Mouse (Mus musculus): Measurements from ENCODE around the gene Lsm2. TPM values are rescaled to one million over a fixed set of nuclear protein-coding genes. Genes with fewer than 3 reads are reported as not detected.
"Not testable (repeated sequence)": the region's sequence is repeated elsewhere in the genome, so short reads cannot be mapped to it uniquely, and the experiment has no call there.

Lsm2 gene
- polyA plus RNA-seq, 1 experiment = 133 TPM

DNA sequence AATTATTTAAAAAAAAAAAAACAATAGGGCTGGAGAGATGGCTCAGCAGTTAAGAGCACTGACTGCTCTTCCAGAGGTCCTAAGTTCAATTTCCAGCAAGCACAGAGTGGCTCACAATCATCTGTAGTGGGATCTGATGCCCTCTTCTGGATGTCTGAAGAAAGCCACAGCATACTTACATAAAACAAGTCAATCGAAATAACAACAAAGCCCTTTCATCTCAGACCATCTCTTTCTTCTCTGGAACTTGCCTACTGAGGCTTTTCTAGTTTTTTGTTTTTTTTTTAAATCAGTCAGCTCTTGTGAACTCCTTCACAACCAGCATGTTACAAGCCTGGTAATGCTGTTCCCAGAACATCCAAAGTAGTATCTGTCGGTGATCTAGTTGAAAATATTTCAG lies 1.0 kb upstream of the Lsm2 start:
- H3ac ChIP-seq (ENCODE audit: control insufficient read depth, insufficient read length, low read depth) = peak overlapping the region; percentile 83
- no peaks in the 10 kb centered on the region for H3K27me3 ChIP-seq (ENCODE audit: control insufficient read depth, insufficient read depth, insufficient read length)
- peaks cover 13% of the 10 kb centered on the region for H3K36me3 ChIP-seq (ENCODE audit: control insufficient read depth, insufficient read depth)
- TF ChIP-seq CEBPB (IDR thresholded peaks at IDR 0.05; ENCODE audit: low read depth) (no peak), MAX (IDR thresholded peaks at IDR 0.05) (no peak), MYOD1 (IDR thresholded peaks at IDR 0.05; ENCODE audit: control insufficient read depth, insufficient read length, low read depth) (no peak), MYOG (IDR thresholded peaks at IDR 0.05; ENCODE audit: control insufficient read depth, extremely low read depth, insufficient read length) (no peak), CTCF (IDR thresholded peaks at IDR 0.05; ENCODE audit: control insufficient read depth, insufficient read depth, insufficient read length) (no peak), USF1 (IDR thresholded peaks at IDR 0.05; ENCODE audit: low read depth) (no peak), FOSL1 (IDR thresholded peaks at IDR 0.05; ENCODE audit: insufficient read depth, low read length, poor library complexity, severe bottlenecking) (no peak)
- peak overlapping the region; percentile 98 for H3K4me3 ChIP-seq (ENCODE audit: insufficient read depth, poor library complexity, severe bottlenecking)
- H3K79me3 ChIP-seq (ENCODE audit: low read depth) = peaks cover 43% of the 10 kb centered on the region
- peaks cover 60% of the 10 kb centered on the region for H3K79me2 ChIP-seq (ENCODE audit: control insufficient read depth, insufficient read depth)

DNA sequence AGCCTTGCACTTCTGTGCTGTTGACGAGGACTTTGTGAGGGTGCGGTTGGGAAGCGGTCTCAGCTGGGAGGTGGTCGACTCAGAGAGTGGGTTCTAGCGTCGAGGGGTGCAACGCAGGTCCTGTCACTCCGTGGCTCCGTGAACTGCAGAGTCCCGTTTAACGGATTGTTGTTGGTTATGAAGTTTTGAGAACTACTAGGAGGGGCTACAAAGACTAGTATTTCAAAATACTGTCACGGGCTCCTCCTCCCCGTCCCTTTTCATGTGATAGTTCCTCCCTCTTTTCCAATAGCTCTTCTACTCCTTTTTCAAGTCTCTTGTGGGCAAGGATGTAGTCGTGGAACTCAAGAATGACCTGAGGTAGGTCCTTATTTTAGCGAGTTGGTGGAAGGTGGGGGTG lies 666 bp downstream of the Lsm2 start:
- Histone ChIP-seq H3K4me3 (ENCODE audit: insufficient read depth, poor library complexity, severe bottlenecking) (peak overlapping the region; percentile 98), H3K79me3 (ENCODE audit: low read depth) (peaks cover 43% of the 10 kb centered on the region), H3K36me3 (ENCODE audit: control insufficient read depth, insufficient read depth) (peaks cover 29% of the 10 kb centered on the region), H3K79me2 (ENCODE audit: control insufficient read depth, insufficient read depth) (peaks cover 62% of the 10 kb centered on the region), H3ac (ENCODE audit: control insufficient read depth, insufficient read length, low read depth) (peak overlapping the region; percentile 89), H3K27me3 (ENCODE audit: control insufficient read depth, insufficient read depth, insufficient read length) (no peaks in the 10 kb centered on the region)
- TF ChIP-seq MYOD1 (IDR thresholded peaks at IDR 0.05; ENCODE audit: control insufficient read depth, insufficient read length, low read depth) (no peak), MAX (IDR thresholded peaks at IDR 0.05) (no peak), CEBPB (IDR thresholded peaks at IDR 0.05; ENCODE audit: low read depth) (no peak), USF1 (IDR thresholded peaks at IDR 0.05; ENCODE audit: low read depth) (no peak), FOSL1 (IDR thresholded peaks at IDR 0.05; ENCODE audit: insufficient read depth, low read length, poor library complexity, severe bottlenecking) (no peak), MYOG (IDR thresholded peaks at IDR 0.05; ENCODE audit: control insufficient read depth, extremely low read depth, insufficient read length) (no peak), CTCF (IDR thresholded peaks at IDR 0.05; ENCODE audit: control insufficient read depth, insufficient read depth, insufficient read length) (no peak)

DNA sequence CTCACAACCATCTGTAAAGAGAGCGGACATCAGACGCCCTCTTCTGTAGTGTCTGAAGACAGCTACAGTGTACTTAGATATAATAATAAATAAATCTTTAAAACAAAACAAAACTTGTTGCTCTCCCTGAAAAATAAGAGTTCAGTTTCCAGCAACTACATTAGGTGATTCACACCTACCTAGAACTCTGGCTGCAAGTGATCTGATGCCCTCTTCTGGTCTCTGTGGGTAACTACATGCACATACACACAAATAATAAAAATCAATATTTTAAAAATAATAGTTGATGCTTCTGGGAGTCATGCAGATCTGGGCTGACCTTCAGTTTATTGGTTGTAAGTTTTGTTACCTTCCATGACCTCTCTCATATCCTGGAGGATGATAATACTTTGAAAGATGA lies 2.6 kb downstream of the Lsm2 start:
- Histone ChIP-seq H3K4me3 (ENCODE audit: insufficient read depth, poor library complexity, severe bottlenecking) (no peak overlapping the region), H3K36me3 (ENCODE audit: control insufficient read depth, insufficient read depth) (peaks cover 45% of the 10 kb centered on the region), H3ac (ENCODE audit: control insufficient read depth, insufficient read length, low read depth) (no peak overlapping the region), H3K27me3 (ENCODE audit: control insufficient read depth, insufficient read depth, insufficient read length) (no peaks in the 10 kb centered on the region), H3K79me2 (ENCODE audit: control insufficient read depth, insufficient read depth) (peaks cover 62% of the 10 kb centered on the region), H3K79me3 (ENCODE audit: low read depth) (peaks cover 43% of the 10 kb centered on the region)
- TF ChIP-seq MAX (IDR thresholded peaks at IDR 0.05) (no peak), CTCF (IDR thresholded peaks at IDR 0.05; ENCODE audit: control insufficient read depth, insufficient read depth, insufficient read length) (peak; percentile 8), CEBPB (IDR thresholded peaks at IDR 0.05; ENCODE audit: low read depth) (no peak)

DNA sequence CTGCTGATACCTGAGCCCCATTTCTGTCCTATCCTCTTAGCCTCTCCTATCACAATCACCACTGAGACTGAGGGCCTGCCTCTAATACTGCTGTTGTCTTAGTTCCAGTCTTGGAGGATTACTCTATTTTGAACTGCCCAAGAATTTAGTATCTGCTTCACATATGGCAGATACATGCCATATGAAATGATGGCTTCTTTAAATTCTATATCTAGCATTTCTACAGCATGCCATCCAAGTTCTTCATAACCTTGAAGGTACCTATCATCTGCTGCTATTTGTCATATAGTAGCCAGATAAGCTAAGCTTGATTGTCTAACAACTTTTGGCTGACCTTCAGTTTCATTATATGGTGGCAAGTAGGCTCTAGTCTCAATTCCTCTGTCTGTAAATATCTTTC lies 13.1 kb downstream of the Lsm2 start:
- Histone ChIP-seq H3ac (ENCODE audit: control insufficient read depth, insufficient read length, low read depth) (peak overlapping the region; percentile 12), H3K27me3 (ENCODE audit: control insufficient read depth, insufficient read depth, insufficient read length) (no peaks in the 10 kb centered on the region), H3K79me2 (ENCODE audit: control insufficient read depth, insufficient read depth) (peaks cover 34% of the 10 kb centered on the region), H3K4me3 (ENCODE audit: insufficient read depth, poor library complexity, severe bottlenecking) (no peak overlapping the region), H3K36me3 (ENCODE audit: control insufficient read depth, insufficient read depth) (peaks cover 40% of the 10 kb centered on the region), H3K79me3 (ENCODE audit: low read depth) (peaks cover 22% of the 10 kb centered on the region)
- TF ChIP-seq CTCF (IDR thresholded peaks at IDR 0.05; ENCODE audit: control insufficient read depth, insufficient read depth, insufficient read length) (no peak), CEBPB (IDR thresholded peaks at IDR 0.05; ENCODE audit: low read depth) (no peak), FOSL1 (IDR thresholded peaks at IDR 0.05; ENCODE audit: insufficient read depth, low read length, poor library complexity, severe bottlenecking) (no peak)

DNA sequence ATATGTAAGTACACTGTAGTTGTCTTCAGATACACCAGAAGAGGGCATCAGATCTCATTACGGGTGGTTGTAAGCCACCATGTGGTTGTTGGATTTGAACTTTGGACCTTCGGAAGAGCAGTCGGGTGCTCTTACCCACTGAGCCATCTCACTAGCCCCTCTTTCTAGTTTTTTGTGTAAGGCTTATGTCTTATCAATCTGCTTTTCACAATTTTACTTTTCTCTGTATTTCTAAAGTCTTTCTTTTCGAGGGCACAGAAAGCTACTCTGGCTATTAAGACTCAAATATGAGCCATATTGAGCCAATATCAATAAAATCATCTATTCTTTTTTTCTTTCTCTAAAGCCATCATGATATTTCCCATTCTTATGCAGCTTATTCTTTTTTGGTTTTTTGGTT lies 13.5 kb downstream of the Lsm2 start:
- Histone ChIP-seq H3K36me3 (ENCODE audit: control insufficient read depth, insufficient read depth) (peaks cover 40% of the 10 kb centered on the region), H3K79me3 (ENCODE audit: low read depth) (peaks cover 25% of the 10 kb centered on the region), H3K79me2 (ENCODE audit: control insufficient read depth, insufficient read depth) (peaks cover 37% of the 10 kb centered on the region)
- H3K27me3 ChIP-seq (ENCODE audit: control insufficient read depth, insufficient read depth, insufficient read length); H3K4me3 ChIP-seq (ENCODE audit: insufficient read depth, poor library complexity, severe bottlenecking); H3ac ChIP-seq (ENCODE audit: control insufficient read depth, insufficient read length, low read depth): not testable (repeated sequence)

DNA sequence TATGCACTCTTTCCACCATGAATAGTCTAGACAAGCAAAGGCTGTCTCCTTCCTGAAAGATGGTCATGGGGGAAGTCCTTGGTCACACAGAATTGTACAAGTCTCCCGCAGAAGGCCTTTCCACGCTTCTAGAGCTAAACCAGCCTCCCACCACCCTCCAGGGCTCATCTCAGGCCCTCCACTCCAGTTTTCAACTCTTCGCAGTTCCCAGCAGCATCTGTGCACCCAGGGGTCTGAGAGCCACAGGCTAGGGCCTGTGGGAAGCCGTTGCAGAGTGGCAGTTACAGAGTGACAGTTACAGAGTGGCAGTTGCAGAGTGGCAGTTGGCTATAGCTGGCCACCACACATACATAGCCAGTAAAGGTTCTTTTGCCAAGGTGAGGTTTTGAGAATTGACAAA lies 14.3 kb downstream of the Lsm2 start:
- H3K4me3 ChIP-seq (ENCODE audit: insufficient read depth, poor library complexity, severe bottlenecking); H3K27me3 ChIP-seq (ENCODE audit: control insufficient read depth, insufficient read depth, insufficient read length); H3ac ChIP-seq (ENCODE audit: control insufficient read depth, insufficient read length, low read depth): not testable (repeated sequence)
- H3K36me3 ChIP-seq (ENCODE audit: control insufficient read depth, insufficient read depth) = peaks cover 38% of the 10 kb centered on the region
- H3K79me3 ChIP-seq (ENCODE audit: low read depth) = peaks cover 25% of the 10 kb centered on the region
- H3K79me2 ChIP-seq (ENCODE audit: control insufficient read depth, insufficient read depth) = peaks cover 37% of the 10 kb centered on the region

All from C2C12 (cell line).